In genomic region chr7:51960698-51961374, GRCm38 (mm10) we compare ENCODE assay signal across 17 mouse cellular contexts. TPM values are rescaled to one million over a fixed set of nuclear protein-coding genes. Genes with fewer than 3 reads are reported as not detected.
A peak's percentile ranks its signal among the peaks of the same experiment; 100 is the strongest.
DNase-seq lines count a peak whose midpoint lies in the region; ATAC-seq lines count a peak whose summit lies in the region.
"Had no signal": no experiment of that assay in that cellular context is flagged by ENCODE, and none has a peak within 500 bp of the region (broad histone marks: within the 10 kb centered on the region; RNA-seq: fewer than 3 reads in every experiment).

No protein-coding gene starts in this region.

- H3K9me3 ChIP-seq in embryonic facial prominence, embryonic 11.5 days (replicated peaks; ENCODE audit: control insufficient read depth, low read length): no peaks in the 10 kb centered on the region
- no peaks in the 10 kb centered on the region for H3K9me3 ChIP-seq in hindbrain, embryonic 11.5 days (ENCODE audit: control insufficient read depth, low read length)
- H3K9me3 ChIP-seq in midbrain, embryonic 13.5 days: no peaks in the 10 kb centered on the region
- H3K9me3 ChIP-seq in heart, embryonic 10.5 days: no peaks in the 10 kb centered on the region
- H3K9me3 ChIP-seq: embryonic facial prominence, embryonic 12.5 days; liver, embryonic 12.5 days had no signal

- DNase-seq in cerebellum, postnatal 10 days: peak; percentile 35
- no peak for DNase-seq in cerebellum, postnatal 36 days
- DNase-seq in embryonic facial prominence, embryonic 11.5 days (ENCODE audit: low spot score): peak; percentile 59
- DNase-seq in hindbrain, embryonic 11.5 days (ENCODE audit: low spot score): peak; percentile 46
- DNase-seq in heart, embryonic 10.5 days (ENCODE audit: low spot score): no peak
- DNase-seq in thymus, adult 18-20 months: no peak
- no peak for DNase-seq in adrenal gland, postnatal 36 days
- DNase-seq: cerebellum, adult 18-20 months; heart, adult 18-20 months; heart, postnatal 36 days; kidney, adult 2 months had no signal

- no peak overlapping the region for H3K27ac ChIP-seq in embryonic facial prominence, embryonic 11.5 days (replicated peaks; ENCODE audit: low read depth, low read length)
- no peak overlapping the region for H3K27ac ChIP-seq in hindbrain, embryonic 11.5 days (ENCODE audit: low read depth, low read length)
- H3K27ac ChIP-seq in midbrain, embryonic 13.5 days: peak overlapping the region; percentile 68; the same call in 1 of the 2 replicates
- no peak overlapping the region for H3K27ac ChIP-seq in heart, embryonic 10.5 days
- H3K27ac ChIP-seq: embryonic facial prominence, embryonic 12.5 days; left cerebral cortex, adult 2 months; liver, embryonic 12.5 days had no signal

- no peaks in the 10 kb centered on the region for H3K4me1 ChIP-seq in embryonic facial prominence, embryonic 11.5 days (ENCODE audit: control insufficient read depth, insufficient read depth, low read length)
- H3K4me1 ChIP-seq in hindbrain, embryonic 11.5 days (replicated peaks; ENCODE audit: control insufficient read depth, insufficient read depth, low read length): no peaks in the 10 kb centered on the region
- peaks cover 35% of the 10 kb centered on the region for H3K4me1 ChIP-seq in midbrain, embryonic 13.5 days (replicated peaks)
- H3K4me1 ChIP-seq in heart, embryonic 10.5 days: peaks cover 2% of the 10 kb centered on the region; the same call in 1 of the 2 replicates
- H3K4me1 ChIP-seq: liver, embryonic 12.5 days had no signal

- H3K4me2 ChIP-seq in embryonic facial prominence, embryonic 11.5 days (ENCODE audit: low read depth, low read length): no peak overlapping the region
- H3K4me2 ChIP-seq in hindbrain, embryonic 11.5 days (replicated peaks; ENCODE audit: low read depth, low read length): no peak overlapping the region
- H3K4me2 ChIP-seq in midbrain, embryonic 13.5 days (replicated peaks): no peak overlapping the region
- H3K4me2 ChIP-seq: embryonic facial prominence, embryonic 12.5 days; liver, embryonic 12.5 days had no signal

- H3K9ac ChIP-seq in embryonic facial prominence, embryonic 11.5 days (replicated peaks; ENCODE audit: low read length): no peak overlapping the region
- no peak overlapping the region for H3K9ac ChIP-seq in hindbrain, embryonic 11.5 days (ENCODE audit: low read depth, low read length)
- H3K9ac ChIP-seq in midbrain, embryonic 13.5 days (replicated peaks): no peak overlapping the region
- H3K9ac ChIP-seq: embryonic facial prominence, embryonic 12.5 days; liver, embryonic 12.5 days had no signal

- 60% methylated on average over 6 of the region's 6 CpGs for WGBS in embryonic facial prominence, embryonic 11.5 days
- WGBS in hindbrain, embryonic 11.5 days: 49% methylated on average over 6 of the region's 6 CpGs
- 42% methylated on average over 6 of the region's 6 CpGs for WGBS in midbrain, embryonic 13.5 days
- WGBS in heart, embryonic 10.5 days: 66% methylated on average over 6 of the region's 6 CpGs

- no peaks in the 10 kb centered on the region for H3K36me3 ChIP-seq in embryonic facial prominence, embryonic 11.5 days (replicated peaks; ENCODE audit: control insufficient read depth, insufficient read depth, low read depth, low read length)
- no peaks in the 10 kb centered on the region for H3K36me3 ChIP-seq in hindbrain, embryonic 11.5 days (ENCODE audit: control insufficient read depth, insufficient read depth, low read length)
- no peaks in the 10 kb centered on the region for H3K36me3 ChIP-seq in midbrain, embryonic 13.5 days
- no peaks in the 10 kb centered on the region for H3K36me3 ChIP-seq in heart, embryonic 10.5 days
- H3K36me3 ChIP-seq: embryonic facial prominence, embryonic 12.5 days; liver, embryonic 12.5 days had no signal

- no peaks in the 10 kb centered on the region for H3K27me3 ChIP-seq in embryonic facial prominence, embryonic 11.5 days (ENCODE audit: control insufficient read depth, insufficient read depth, low read length)
- H3K27me3 ChIP-seq in hindbrain, embryonic 11.5 days (ENCODE audit: control insufficient read depth, insufficient read depth, low read length): no peaks in the 10 kb centered on the region
- H3K27me3 ChIP-seq in midbrain, embryonic 13.5 days: no peaks in the 10 kb centered on the region
- no peaks in the 10 kb centered on the region for H3K27me3 ChIP-seq in heart, embryonic 10.5 days (ENCODE audit: insufficient read depth, poor library complexity, severe bottlenecking)
- H3K27me3 ChIP-seq: embryonic facial prominence, embryonic 12.5 days; liver, embryonic 12.5 days had no signal

- no peak overlapping the region for H3K4me3 ChIP-seq in embryonic facial prominence, embryonic 11.5 days (ENCODE audit: low read depth, low read length)
- H3K4me3 ChIP-seq in hindbrain, embryonic 11.5 days (ENCODE audit: low read depth, low read length): no peak overlapping the region
- H3K4me3 ChIP-seq in midbrain, embryonic 13.5 days (replicated peaks): no peak overlapping the region
- no peak overlapping the region for H3K4me3 ChIP-seq in heart, embryonic 10.5 days
- H3K4me3 ChIP-seq: embryonic facial prominence, embryonic 12.5 days; left cerebral cortex, adult 2 months; liver, embryonic 12.5 days; myocyte had no signal

- ATAC-seq in embryonic facial prominence, embryonic 11.5 days (replicated peaks; ENCODE audit: insufficient number of reproducible peaks, low FRiP score, low TSS enrichment, low read depth): no peak
- peak; percentile 82 for ATAC-seq in hindbrain, embryonic 11.5 days (ENCODE audit: low FRiP score)
- ATAC-seq in midbrain, embryonic 13.5 days: peak; percentile 88
- ATAC-seq: liver, embryonic 12.5 days had no signal

RNA-seq across cellular contexts. Expression of gene Svip, which starts 45.0 kb away (rescaled TPM):
- polyA plus RNA-seq in embryonic facial prominence, embryonic 11.5 days (2014; fragmentation: Nextera tagmentation; extraction: Ambion mirVana): 11.1 and 16.2 TPM in 2 replicates
- 18.1 and 20.0 TPM in 2 replicates for polyA plus RNA-seq in hindbrain, embryonic 11.5 days (2014; fragmentation: Nextera tagmentation; extraction: Ambion mirVana)
- polyA plus RNA-seq in midbrain, embryonic 13.5 days (2015; fragmentation: Nextera tagmentation; extraction: Ambion mirVana): 17.1 and 17.5 TPM in 2 replicates
- polyA plus RNA-seq in heart, embryonic 10.5 days (2016; fragmentation: Nextera tagmentation; extraction: Ambion mirVana): 10.2 and 19.4 TPM in 2 replicates
- total RNA-seq in adrenal gland, postnatal 36 days (2021): 10 to 100 TPM; 20.3 to 26.0 TPM

RNA-seq across cellular contexts. Expression of gene 1700015G11Rik, which starts 54.7 kb away (rescaled TPM):
- polyA plus RNA-seq in embryonic facial prominence, embryonic 11.5 days (2014; fragmentation: Nextera tagmentation; extraction: Ambion mirVana): not detected in 2 replicates
- polyA plus RNA-seq in hindbrain, embryonic 11.5 days (2014; fragmentation: Nextera tagmentation; extraction: Ambion mirVana): not detected in 2 replicates
- polyA plus RNA-seq in midbrain, embryonic 13.5 days (2015; fragmentation: Nextera tagmentation; extraction: Ambion mirVana): not detected in 2 replicates
- not detected in 2 replicates for polyA plus RNA-seq in heart, embryonic 10.5 days (2016; fragmentation: Nextera tagmentation; extraction: Ambion mirVana)
- not detected for total RNA-seq in adrenal gland, postnatal 36 days (2021)
- total RNA-seq: heart, adult 18-20 months; heart, postnatal 36 days; left cerebral cortex, adult 2 months had no signal
- polyA plus RNA-seq: embryonic facial prominence, embryonic 12.5 days; kidney, adult 2 months; large intestine, adult 2 months; liver, embryonic 12.5 days; myocyte had no signal

Comparison
In these comparisons a context has a peak if more than half of its experiments do, and no peak if none do; other contexts are left out.
1. DNase-seq: peak in cerebellum, postnatal 10 days (2 of 2), embryonic facial prominence, embryonic 11.5 days (single experiment) and hindbrain, embryonic 11.5 days (single experiment); none in cerebellum, postnatal 36 days (0 of 2), heart, embryonic 10.5 days (single experiment), thymus, adult 18-20 months (0 of 2) and adrenal gland, postnatal 36 days (0 of 2).